Mouse (Mus musculus) forebrain, postnatal 0 days (tissue): ENCODE data around the gene Srxn1. TPM values are rescaled to one million over a fixed set of nuclear protein-coding genes. Genes with fewer than 3 reads are reported as not detected.

Source experiments
- ATAC-seq: fragments of 200-750 bp; cut with Nextera tagmentation; 2 replicates; pipeline ENCODE4 v1.8.0; 2017; ENCODE audit warnings: mild to moderate bottlenecking, moderate library complexity
- DNase-seq: peaks from one replicate; pipeline ENCODE4 v3.0.0-alpha.2; 2015
- H3K27ac ChIP-seq: fragments of 300-500 bp; sonication (generic); 2 replicates; pipeline ENCODE4 v1.5.1; 2014; ENCODE audit warnings: low read depth, mild to moderate bottlenecking, antibody characterized with exemption, low read length, moderate library complexity, mixed read lengths
- H3K27me3 ChIP-seq: fragments of 300-500 bp; sonication (generic); 2 replicates; pipeline ENCODE4 v1.6.1; 2014; ENCODE audit warnings: mild to moderate bottlenecking, low read length, mixed read lengths; ENCODE audit not compliant: insufficient read depth
- H3K36me3 ChIP-seq: fragments of 300-500 bp; sonication (generic); 2 replicates; pipeline ENCODE4 v1.6.1; 2014; ENCODE audit warnings: mild to moderate bottlenecking, moderate library complexity; ENCODE audit not compliant: insufficient read depth
- H3K4me1 ChIP-seq: fragments of 300-500 bp; sonication (generic); 2 replicates; pipeline ENCODE4 v1.6.1; 2014; ENCODE audit warnings: antibody characterized with exemption; ENCODE audit not compliant: insufficient read depth
- H3K4me2 ChIP-seq: fragments of 300-500 bp; sonication (generic); 2 replicates; pipeline ENCODE4 v1.6.1; 2014; ENCODE audit warnings: low read depth, mild to moderate bottlenecking, moderate library complexity
- H3K4me3 ChIP-seq: fragments of 300-500 bp; sonication (generic); 2 replicates; pipeline ENCODE4 v1.5.1; 2014; ENCODE audit warnings: low read depth, low read length, mixed read lengths
- H3K9ac ChIP-seq: fragments of 300-500 bp; sonication (generic); 2 replicates; pipeline ENCODE4 v1.6.1; 2014; ENCODE audit warnings: mild to moderate bottlenecking
- H3K9me3 ChIP-seq: fragments of 300-500 bp; sonication (generic); 2 replicates; pipeline ENCODE4 v1.6.1; 2016; ENCODE audit warnings: low read length
- CTCF ChIP-seq: sonication (generic); IDR thresholded peaks from 2 replicates; pipeline ENCODE4 v1.5.1; 2016; ENCODE audit warnings: antibody characterized with exemption, control low read depth, low read depth
- WGBS: fragments of 180-500 bp; shearing (Covaris S2); extraction: QIAGEN DNeasy Blood & Tissue Kit; methylation state at CpG from one replicate; pipeline ENCODE4 v1.1.7; 2014; 5-methylcytosine and 5-hydroxymethylcytosine counted together
- polyA plus RNA-seq: library from polyadenylated mRNA; unstranded; fragments of >200 nt; fragmentation: Nextera tagmentation; extraction: Ambion mirVana; gene quantifications from 2 replicates; pipeline ENCODE4 v1.2.1, GENCODE M21; 2015
- total RNA-seq: library from RNA; depleted of rRNA; stranded (reverse); fragments of >200 nt; gene quantifications from 2 replicates; pipeline ENCODE4 v1.2.3, GENCODE M21; 2014

Srxn1 gene
- total and polyA plus RNA-seq, 2 experiments from 2014 or later: 16.4 to 18.4 TPM

- Histone ChIP-seq H3K9ac (peak overlapping the region; percentile 94), H3K4me1 (peaks cover 23% of the 10 kb centered on the region), H3K4me2 (peak overlapping the region; percentile 81), H3K36me3 (peaks cover 2% of the 10 kb centered on the region), H3K9me3 (no peaks in the 10 kb centered on the region), H3K27me3 (no peaks in the 10 kb centered on the region), H3K27ac (peak overlapping the region; percentile 95), H3K4me3 (peak overlapping the region; percentile 80)
- 11% methylated on average over 7 of the region's 7 CpGs for WGBS
- DNase-seq: peak; percentile 61
- no peak for TF ChIP-seq CTCF
- peak; percentile 23 for ATAC-seq
Measured at GRCm38 (mm10) chr2:152082456-152083285, 22.6 kb upstream of the Srxn1 start.

GRCm38 (mm10) chr2:152083411-152083810 lies 21.9 kb upstream of the Srxn1 start:
- TF ChIP-seq CTCF: no peak
- peaks cover 23% of the 10 kb centered on the region for H3K4me1 ChIP-seq

GRCm38 (mm10) chr2:152084298-152084697 lies 21.0 kb upstream of the Srxn1 start:
- peaks cover 11% of the 10 kb centered on the region for H3K36me3 ChIP-seq
- 10% methylated on average over 6 of the region's 6 CpGs for WGBS
- H3K4me3 ChIP-seq: peak overlapping the region; percentile 80
- DNase-seq: no peak
- peak overlapping the region; percentile 81 for H3K4me2 ChIP-seq
- ATAC-seq: no peak
- H3K27ac ChIP-seq: peak overlapping the region; percentile 36
- H3K9me3 ChIP-seq: no peaks in the 10 kb centered on the region
- H3K4me1 ChIP-seq: peaks cover 23% of the 10 kb centered on the region
- no peaks in the 10 kb centered on the region for H3K27me3 ChIP-seq
- no peak for TF ChIP-seq CTCF
- peak overlapping the region; percentile 94 for H3K9ac ChIP-seq

More at GRCm38 (mm10) chr2:152083411-152083810, 21.9 kb upstream of the Srxn1 start:
- peaks cover 7% of the 10 kb centered on the region for H3K36me3 ChIP-seq
- H3K4me3 ChIP-seq: peak overlapping the region; percentile 80
- 51% methylated on average over 4 of the region's 4 CpGs for WGBS
- ATAC-seq: no peak
- no peak for DNase-seq
- H3K9me3 ChIP-seq: no peaks in the 10 kb centered on the region
- H3K4me2 ChIP-seq: peak overlapping the region; percentile 81
- H3K27ac ChIP-seq: peak overlapping the region; percentile 36; the same call in 1 of the 2 replicates
- peak overlapping the region; percentile 94 for H3K9ac ChIP-seq
- no peaks in the 10 kb centered on the region for H3K27me3 ChIP-seq

- DNase-seq: no peak
- H3K4me1 ChIP-seq: peaks cover 16% of the 10 kb centered on the region
- 82% methylated on average over 6 of the region's 6 CpGs for WGBS
- peak overlapping the region; percentile 81 for H3K4me2 ChIP-seq
- no peaks in the 10 kb centered on the region for H3K9me3 ChIP-seq
- H3K4me3 ChIP-seq: no peak overlapping the region
- H3K9ac ChIP-seq: no peak overlapping the region
- no peak for ATAC-seq
- TF ChIP-seq CTCF: no peak
- peaks cover 12% of the 10 kb centered on the region for H3K36me3 ChIP-seq
- no peak overlapping the region for H3K27ac ChIP-seq
- no peaks in the 10 kb centered on the region for H3K27me3 ChIP-seq
Measured at GRCm38 (mm10) chr2:152085414-152085813, 19.9 kb upstream of the Srxn1 start.

- H3K9me3 ChIP-seq: no peaks in the 10 kb centered on the region
- no peak overlapping the region for H3K27ac ChIP-seq
- H3K27me3 ChIP-seq: no peaks in the 10 kb centered on the region
- DNase-seq (no peak), ATAC-seq (peak; percentile 16; the same call in 1 of the 2 replicates)
- H3K9ac ChIP-seq: peak overlapping the region; percentile 4; the same call in 1 of the 2 replicates
- TF ChIP-seq CTCF: peak; percentile 49
- H3K4me2 ChIP-seq: peak overlapping the region; percentile 10
- H3K36me3 ChIP-seq: peaks cover 16% of the 10 kb centered on the region
- 58% methylated on average over 6 of the region's 6 CpGs for WGBS
- H3K4me3 ChIP-seq: no peak overlapping the region
- peaks cover 16% of the 10 kb centered on the region for H3K4me1 ChIP-seq
Measured at GRCm38 (mm10) chr2:152086451-152086850, 18.9 kb upstream of the Srxn1 start.

- ATAC-seq: no peak
- peak overlapping the region; percentile 10 for H3K4me2 ChIP-seq
- H3K27me3 ChIP-seq: no peaks in the 10 kb centered on the region
- H3K4me3 ChIP-seq: no peak overlapping the region
- H3K4me1 ChIP-seq: peaks cover 16% of the 10 kb centered on the region
- H3K9me3 ChIP-seq: no peaks in the 10 kb centered on the region
- peak overlapping the region; percentile 4; the same call in 1 of the 2 replicates for H3K9ac ChIP-seq
- H3K27ac ChIP-seq: no peak overlapping the region
- H3K36me3 ChIP-seq: peaks cover 16% of the 10 kb centered on the region
- no peak for DNase-seq
- 56% methylated on average over 5 of the region's 5 CpGs for WGBS
- TF ChIP-seq CTCF: no peak
Measured at GRCm38 (mm10) chr2:152087111-152087510, 18.2 kb upstream of the Srxn1 start.

- H3K4me3 ChIP-seq: no peak overlapping the region
- H3K27me3 ChIP-seq: no peaks in the 10 kb centered on the region; the same call in 1 of the 2 replicates
- H3K36me3 ChIP-seq: peaks cover 18% of the 10 kb centered on the region
- 3% methylated on average over 4 of the region's 4 CpGs for WGBS
- H3K27ac ChIP-seq: no peak overlapping the region
- no peak overlapping the region for H3K4me2 ChIP-seq
- TF ChIP-seq CTCF: peak; percentile 87
- H3K4me1 ChIP-seq: peaks cover 14% of the 10 kb centered on the region
- H3K9ac ChIP-seq: no peak overlapping the region
- DNase-seq (peak; percentile 84), ATAC-seq (no peak; the same call in 1 of the 2 replicates)
- H3K9me3 ChIP-seq: no peaks in the 10 kb centered on the region
Measured at GRCm38 (mm10) chr2:152089078-152089477, 16.2 kb upstream of the Srxn1 start.
